ENCODE assay signal across 9 mouse cellular contexts in the genomic region with DNA sequence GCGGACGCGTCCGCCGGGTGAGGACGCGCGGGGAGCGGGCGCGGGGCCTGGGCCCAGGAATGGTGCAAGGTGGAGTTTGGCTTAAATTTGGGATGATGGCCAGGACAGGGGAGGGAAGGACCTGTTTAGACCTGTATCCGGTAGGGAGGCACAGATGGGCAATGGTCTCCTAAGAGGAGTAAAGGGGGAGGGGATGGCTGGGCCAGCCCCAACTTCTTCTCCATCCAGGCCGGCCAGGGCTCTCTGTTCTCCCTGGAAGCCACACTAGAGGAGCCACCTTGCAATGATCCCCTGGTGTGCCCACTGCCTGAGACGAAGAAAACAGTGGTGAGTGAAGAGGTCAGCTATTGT. TPM values are rescaled to one million over a fixed set of nuclear protein-coding genes. Genes with fewer than 3 reads are reported as not detected.
DNase-seq lines count a peak whose midpoint lies in the region; ATAC-seq and TF ChIP-seq lines count a peak whose summit lies in the region.
"Had no signal": no experiment of that assay in that cellular context is flagged by ENCODE, and none has a peak within 500 bp of the region (broad histone marks: within the 10 kb centered on the region; RNA-seq: fewer than 3 reads in every experiment).

No protein-coding gene starts in this region.

- H3K9me3 ChIP-seq in heart, embryonic 15.5 days (replicated peaks), result no peaks in the 10 kb centered on the region
- H3K9me3 ChIP-seq in hindbrain, embryonic 10.5 days, result no peaks in the 10 kb centered on the region
- H3K9me3 ChIP-seq: G1E had no signal

- peak overlapping the region; percentile 94 for H3K4me2 ChIP-seq in heart, embryonic 15.5 days

- H3K4me1 ChIP-seq in heart, embryonic 15.5 days (replicated peaks), result peaks cover 13% of the 10 kb centered on the region
- H3K4me1 ChIP-seq in bone marrow macrophage, adult 2 months (ENCODE audit: control insufficient read depth, insufficient read depth, low read length), result peaks cover 16% of the 10 kb centered on the region
- H3K4me1 ChIP-seq in hindbrain, embryonic 10.5 days (replicated peaks), result peaks cover 22% of the 10 kb centered on the region

- H3K27ac ChIP-seq in heart, embryonic 15.5 days, result peak overlapping the region; percentile 68
- peak overlapping the region; percentile 62 for H3K27ac ChIP-seq in bone marrow macrophage, adult 2 months (ENCODE audit: insufficient read depth, low read depth, low read length)
- H3K27ac ChIP-seq in hindbrain, embryonic 10.5 days, result peak overlapping the region; percentile 85
- no peak overlapping the region for H3K27ac ChIP-seq in macrophage

- 3% methylated on average over 14 of the region's 14 CpGs for WGBS in heart, embryonic 15.5 days
- WGBS in hindbrain, embryonic 10.5 days, result 2% methylated on average over 14 of the region's 14 CpGs
- WGBS in macrophage (ENCODE audit: missing documents), result 9% methylated on average over 14 of the region's 14 CpGs

- ATAC-seq in heart, embryonic 15.5 days (replicated peaks; ENCODE audit: insufficient number of reproducible peaks, insufficient read depth, low FRiP score, low read depth), result no peak; the same call in 1 of the 2 replicates

- TF ChIP-seq POLR2A in bone marrow macrophage, adult 2 months (IDR thresholded peaks at IDR 0.05; ENCODE audit: borderline replicate concordance, low read depth, low read length), result no peak

- TF ChIP-seq CTCF in bone marrow macrophage, adult 2 months (IDR thresholded peaks at IDR 0.05; ENCODE audit: low read depth, low read length), result no peak

- no peak for DNase-seq in heart, postnatal 4 days
- DNase-seq in hindbrain, embryonic 10.5 days (ENCODE audit: low spot score), result no peak
- DNase-seq in urinary bladder, postnatal 14 days (ENCODE audit: low spot score), result no peak
- DNase-seq in gastrocnemius, adult 18-20 months (ENCODE audit: low spot score), result no peak
- no peak for DNase-seq in ovary, postnatal 14 days (ENCODE audit: low spot score)

- no peaks in the 10 kb centered on the region for H3K79me2 ChIP-seq in macrophage (ENCODE audit: inconsistent target)

- peaks cover 18% of the 10 kb centered on the region; the same call in 1 of the 2 replicates for H3K27me3 ChIP-seq in heart, embryonic 15.5 days
- peaks cover 8% of the 10 kb centered on the region; the same call in 1 of the 2 replicates for H3K27me3 ChIP-seq in hindbrain, embryonic 10.5 days (ENCODE audit: insufficient read depth, poor library complexity, severe bottlenecking)

- peak overlapping the region; percentile 72 for H3K9ac ChIP-seq in heart, embryonic 15.5 days

- H3K36me3 ChIP-seq in heart, embryonic 15.5 days, result no peaks in the 10 kb centered on the region
- peaks cover 18% of the 10 kb centered on the region for H3K36me3 ChIP-seq in hindbrain, embryonic 10.5 days
- no peaks in the 10 kb centered on the region for H3K36me3 ChIP-seq in macrophage (ENCODE audit: inconsistent target)
- H3K36me3 ChIP-seq: G1E had no signal

- H3K4me3 ChIP-seq in heart, embryonic 15.5 days, result peak overlapping the region; percentile 72
- peak overlapping the region; percentile 88 for H3K4me3 ChIP-seq in bone marrow macrophage, adult 2 months (ENCODE audit: insufficient read depth, low read length)
- peak overlapping the region; percentile 70 for H3K4me3 ChIP-seq in hindbrain, embryonic 10.5 days
- H3K4me3 ChIP-seq in macrophage (ENCODE audit: inconsistent target), result peak overlapping the region; percentile 12; the same call in 1 of the 2 replicates

RNA-seq across cellular contexts. Expression of a gene that starts 0.5 kb away (rescaled TPM):
- polyA plus RNA-seq in heart, embryonic 15.5 days (2015; fragmentation: Nextera tagmentation; extraction: Ambion mirVana), result 37.4 and 42.6 TPM in 2 replicates
- 10 to 100 TPM; 24.9 to 25.9 TPM for total RNA-seq in heart, postnatal 4 days (2021)
- polyA plus RNA-seq in bone marrow macrophage, adult 2 months (2012; ENCODE audit: insufficient read depth, insufficient read length, missing spikeins), result 23.6 and 29.5 TPM in 2 replicates
- 38.8 and 52.5 TPM in 2 replicates for polyA plus RNA-seq in hindbrain, embryonic 10.5 days (2016; fragmentation: Nextera tagmentation; extraction: Ambion mirVana)
- total RNA-seq in macrophage (2018; cell fraction: chromatin; rRNA removed), result 10 to 100 TPM in 9 of 26 experiments, 1 to 10 TPM in 17; 1.1 to 36.7 (median 8.0) TPM
- total RNA-seq in macrophage (2018; cell fraction: cytosol; rRNA removed), result 10 to 100 TPM in 13 of 26 experiments, 1 to 10 TPM in 13; 3.2 to 16.9 (median 8.0) TPM
- total RNA-seq in macrophage (2018; cell fraction: nucleus; rRNA removed), result 10 to 100 TPM in 11 of 26 experiments, 1 to 10 TPM in 15; 3.6 to 33.3 (median 9.5) TPM
- 5.4 to 22.4 TPM (median 9.6 TPM) in 3 replicates for polyA plus RNA-seq in macrophage (2018)
- 10 to 100 TPM; 26.6 to 30.1 TPM for total RNA-seq in gastrocnemius, adult 18-20 months (2021)

RNA-seq across cellular contexts. Expression of a gene that starts 16.3 kb away (rescaled TPM):
- polyA plus RNA-seq in heart, embryonic 15.5 days (2015; fragmentation: Nextera tagmentation; extraction: Ambion mirVana), result 0.04 and 0.05 TPM in 2 replicates
- total RNA-seq in heart, postnatal 4 days (2021), result under 1 TPM in 1 of 2 experiments, not detected in 1; 0.11 TPM
- not detected in 2 replicates for polyA plus RNA-seq in bone marrow macrophage, adult 2 months (2012; ENCODE audit: insufficient read depth, insufficient read length, missing spikeins)
- 0.11 and 0.33 TPM in 2 replicates for polyA plus RNA-seq in hindbrain, embryonic 10.5 days (2016; fragmentation: Nextera tagmentation; extraction: Ambion mirVana)
- total RNA-seq in macrophage (2018; cell fraction: chromatin; rRNA removed), result under 1 TPM in 1 of 26 experiments, not detected in 25; 0.23 TPM
- total RNA-seq in macrophage (2018; cell fraction: cytosol; rRNA removed), result under 1 TPM in 19 of 26 experiments, not detected in 7; 0.04 to 0.13 (median 0.09) TPM
- under 1 TPM in 2 of 26 experiments, not detected in 24; 0.17 to 0.32 TPM for total RNA-seq in macrophage (2018; cell fraction: nucleus; rRNA removed)
- 0.07 to 0.10 TPM in 2 of 3 replicates, not detected in the other for polyA plus RNA-seq in macrophage (2018)
- total RNA-seq in gastrocnemius, adult 18-20 months (2021), result not detected
- polyA plus RNA-seq: G1E had no signal

RNA-seq across cellular contexts. Expression of a gene that starts 16.3 kb away (rescaled TPM):
- 33.4 and 41.7 TPM in 2 replicates for polyA plus RNA-seq in heart, embryonic 15.5 days (2015; fragmentation: Nextera tagmentation; extraction: Ambion mirVana)
- total RNA-seq in heart, postnatal 4 days (2021), result 10 to 100 TPM; 31.4 to 31.7 TPM
- 42.5 and 42.8 TPM in 2 replicates for polyA plus RNA-seq in bone marrow macrophage, adult 2 months (2012; ENCODE audit: insufficient read depth, insufficient read length, missing spikeins)
- 46.9 and 49.6 TPM in 2 replicates for polyA plus RNA-seq in hindbrain, embryonic 10.5 days (2016; fragmentation: Nextera tagmentation; extraction: Ambion mirVana)
- 100 to 1,000 TPM in 2 of 26 experiments, 10 to 100 TPM in 24; 13.2 to 120 (median 62.1) TPM for total RNA-seq in macrophage (2018; cell fraction: chromatin; rRNA removed)
- 10 to 100 TPM; 18.0 to 32.4 (median 22.2) TPM for total RNA-seq in macrophage (2018; cell fraction: cytosol; rRNA removed)
- 10 to 100 TPM in 25 of 26 experiments, 1 to 10 TPM in 1; 8.2 to 42.1 (median 23.8) TPM for total RNA-seq in macrophage (2018; cell fraction: nucleus; rRNA removed)
- polyA plus RNA-seq in macrophage (2018), result 17.8 to 37.0 TPM (median 27.6 TPM) in 3 replicates
- 10 to 100 TPM; 20.0 to 24.1 TPM for total RNA-seq in gastrocnemius, adult 18-20 months (2021)

RNA-seq across cellular contexts. Expression of a gene that starts 22.3 kb away (rescaled TPM):
- polyA plus RNA-seq in heart, embryonic 15.5 days (2015; fragmentation: Nextera tagmentation; extraction: Ambion mirVana), result 2.1 and 9.1 TPM in 2 replicates
- total RNA-seq in heart, postnatal 4 days (2021), result 1 to 10 TPM in 1 of 2 experiments, under 1 TPM in 1; 0.38 to 2.2 TPM
- polyA plus RNA-seq in bone marrow macrophage, adult 2 months (2012; ENCODE audit: insufficient read depth, insufficient read length, missing spikeins), result 0.56 TPM in 1 of 2 replicates, not detected in the other
- polyA plus RNA-seq in hindbrain, embryonic 10.5 days (2016; fragmentation: Nextera tagmentation; extraction: Ambion mirVana), result 3.8 and 12.1 TPM in 2 replicates
- total RNA-seq in macrophage (2018; cell fraction: chromatin; rRNA removed), result not detected
- not detected for total RNA-seq in macrophage (2018; cell fraction: cytosol; rRNA removed)
- total RNA-seq in macrophage (2018; cell fraction: nucleus; rRNA removed), result not detected
- polyA plus RNA-seq in macrophage (2018), result not detected in 3 replicates
- 1,000 to 10,000 TPM; 7,595 to 9,342 TPM for total RNA-seq in gastrocnemius, adult 18-20 months (2021)

RNA-seq across cellular contexts. Expression of a gene that starts 23.0 kb away (rescaled TPM):
- 6.6 and 9.9 TPM in 2 replicates for polyA plus RNA-seq in heart, embryonic 15.5 days (2015; fragmentation: Nextera tagmentation; extraction: Ambion mirVana)
- total RNA-seq in heart, postnatal 4 days (2021), result 1 to 10 TPM; 4.8 to 5.2 TPM
- 12.0 and 14.2 TPM in 2 replicates for polyA plus RNA-seq in bone marrow macrophage, adult 2 months (2012; ENCODE audit: insufficient read depth, insufficient read length, missing spikeins)
- 17.6 and 19.5 TPM in 2 replicates for polyA plus RNA-seq in hindbrain, embryonic 10.5 days (2016; fragmentation: Nextera tagmentation; extraction: Ambion mirVana)
- 10 to 100 TPM in 18 of 26 experiments, 1 to 10 TPM in 8; 4.9 to 30.2 (median 13.9) TPM for total RNA-seq in macrophage (2018; cell fraction: chromatin; rRNA removed)
- total RNA-seq in macrophage (2018; cell fraction: cytosol; rRNA removed), result 10 to 100 TPM in 24 of 26 experiments, 1 to 10 TPM in 2; 8.9 to 28.5 (median 18.0) TPM
- total RNA-seq in macrophage (2018; cell fraction: nucleus; rRNA removed), result 10 to 100 TPM in 24 of 26 experiments, 1 to 10 TPM in 2; 7.4 to 49.1 (median 23.8) TPM
- 13.7 to 17.2 TPM (median 17.1 TPM) in 3 replicates for polyA plus RNA-seq in macrophage (2018)
- total RNA-seq in gastrocnemius, adult 18-20 months (2021), result 1 to 10 TPM; 2.0 to 2.3 TPM

Comparison
In these comparisons a context has a peak if more than half of its experiments do, and no peak if none do; other contexts are left out.
1. H3K4me3 ChIP-seq: peak in every context shown above with its lines; median percentile 88 in bone marrow macrophage, adult 2 months; 72 in heart, embryonic 15.5 days; 70 in hindbrain, embryonic 10.5 days; 12 in macrophage.